Mouse (Mus musculus): ENCODE results near the gene Slc17a7. TPM values are rescaled to one million over a fixed set of nuclear protein-coding genes. Genes with fewer than 3 reads are reported as not detected.
"Not testable (repeated sequence)": the region's sequence is repeated elsewhere in the genome, so short reads cannot be mapped to it uniquely, and the experiment has no call there.

Slc17a7 gene
- total RNA-seq, 1 experiment from 2014 or later: not detected

- no peak for ATAC-seq (ENCODE audit: extremely low read depth, insufficient number of reproducible peaks, low FRiP score, poor library complexity, severe bottlenecking)
Measured at GRCm38 (mm10) chr7:45150321-45150720, 13.4 kb upstream of the Slc17a7 start.

DNA sequence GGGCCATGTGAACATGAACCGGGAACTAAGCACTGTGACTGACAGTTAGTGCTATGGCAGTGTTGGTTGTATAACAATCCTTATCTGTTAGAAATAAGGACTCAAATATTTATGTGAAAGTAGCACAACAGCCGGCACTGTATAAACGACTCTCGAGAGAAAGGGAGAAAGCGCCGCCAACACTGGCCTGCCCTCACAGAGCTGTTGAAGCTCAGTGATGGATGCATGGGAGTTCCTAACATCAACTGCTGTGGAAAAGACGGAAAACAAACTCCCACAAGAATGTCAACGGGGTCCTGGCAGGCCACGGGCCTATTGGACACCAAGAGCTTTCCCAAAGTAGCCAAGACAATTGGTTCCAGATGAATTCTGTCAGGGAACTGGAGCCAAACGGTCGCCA is 12.4 kb upstream of the Slc17a7 start:
- no peak for ATAC-seq (ENCODE audit: extremely low read depth, insufficient number of reproducible peaks, low FRiP score, poor library complexity, severe bottlenecking)

DNA sequence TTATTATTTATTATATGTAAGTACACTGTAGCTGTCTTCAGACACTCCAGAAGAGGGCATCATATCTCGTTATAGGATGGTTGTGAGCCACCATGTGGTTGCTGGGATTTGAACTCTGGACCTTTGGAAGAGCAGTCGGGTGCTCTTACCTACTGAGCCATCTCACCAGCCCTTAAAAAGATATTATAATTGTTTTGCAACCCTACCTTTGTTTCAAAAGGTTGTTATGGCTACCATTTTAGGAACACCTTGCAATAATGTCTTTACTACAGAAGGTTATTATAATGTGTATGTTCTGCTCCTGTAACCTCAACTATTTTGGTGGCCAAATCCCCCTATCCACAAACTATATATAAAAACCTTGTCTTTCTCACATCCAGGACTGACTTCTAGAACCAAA is 10.7 kb upstream of the Slc17a7 start:
- ATAC-seq (ENCODE audit: extremely low read depth, insufficient number of reproducible peaks, low FRiP score, poor library complexity, severe bottlenecking): not testable (repeated sequence)

GRCm38 (mm10) chr7:45153586-45153985 is 10.2 kb upstream of the Slc17a7 start:
- no peak for ATAC-seq (ENCODE audit: extremely low read depth, insufficient number of reproducible peaks, low FRiP score, poor library complexity, severe bottlenecking)

DNA sequence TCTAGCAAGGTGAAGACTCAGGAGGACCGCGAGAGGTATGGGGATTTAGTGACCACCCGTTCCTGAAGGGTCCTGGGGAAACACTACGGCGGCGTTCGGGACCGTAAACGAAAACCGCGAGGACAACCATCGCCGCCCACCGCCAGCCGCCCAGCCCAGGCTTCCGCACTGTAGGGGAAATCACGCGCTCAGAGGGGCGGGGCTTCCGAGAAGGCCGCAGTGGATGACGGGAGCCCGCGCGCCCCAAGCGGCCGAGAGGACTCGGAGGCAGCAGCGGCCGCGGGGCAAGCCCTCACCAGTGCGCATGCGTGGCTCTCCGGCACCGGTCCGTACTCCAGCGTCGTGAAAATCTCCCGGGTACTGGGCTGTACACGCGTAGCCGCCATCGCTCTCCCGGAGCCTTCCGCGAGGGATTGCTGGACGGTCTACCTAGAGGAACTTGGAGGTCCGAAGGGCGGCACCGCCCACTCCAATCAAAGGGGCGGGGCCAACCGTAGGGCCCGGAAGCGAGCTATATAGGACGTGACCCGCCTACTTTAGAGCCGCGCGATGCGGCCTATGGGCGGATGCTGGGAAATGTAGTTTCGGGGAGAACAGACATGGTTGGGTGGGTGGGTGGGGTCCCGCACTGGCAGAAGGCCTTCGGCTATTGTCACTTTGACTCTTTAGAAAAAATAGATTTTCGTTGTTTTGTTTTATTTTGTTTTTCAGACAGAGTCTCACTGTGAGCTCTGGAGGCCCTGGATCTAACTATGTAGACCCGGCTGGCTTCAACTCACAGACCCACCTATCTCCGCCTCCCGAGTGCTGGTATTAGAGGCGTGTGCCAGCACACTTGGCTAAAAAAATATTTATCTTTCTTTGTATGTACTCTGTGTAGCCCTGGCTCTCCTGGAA is 9.4 kb upstream of the Slc17a7 start, which contains the start of the genes Pih1d1 and Aldh16a1:
Gene Pih1d1 (plus strand): TSS at position 208 of the 897 bp plus-strand sequence.
Gene Aldh16a1 (minus strand): TSS at position 489 of the 897 bp plus-strand sequence.
- peak; percentile 85 for ATAC-seq (ENCODE audit: extremely low read depth, insufficient number of reproducible peaks, low FRiP score, poor library complexity, severe bottlenecking)

DNA sequence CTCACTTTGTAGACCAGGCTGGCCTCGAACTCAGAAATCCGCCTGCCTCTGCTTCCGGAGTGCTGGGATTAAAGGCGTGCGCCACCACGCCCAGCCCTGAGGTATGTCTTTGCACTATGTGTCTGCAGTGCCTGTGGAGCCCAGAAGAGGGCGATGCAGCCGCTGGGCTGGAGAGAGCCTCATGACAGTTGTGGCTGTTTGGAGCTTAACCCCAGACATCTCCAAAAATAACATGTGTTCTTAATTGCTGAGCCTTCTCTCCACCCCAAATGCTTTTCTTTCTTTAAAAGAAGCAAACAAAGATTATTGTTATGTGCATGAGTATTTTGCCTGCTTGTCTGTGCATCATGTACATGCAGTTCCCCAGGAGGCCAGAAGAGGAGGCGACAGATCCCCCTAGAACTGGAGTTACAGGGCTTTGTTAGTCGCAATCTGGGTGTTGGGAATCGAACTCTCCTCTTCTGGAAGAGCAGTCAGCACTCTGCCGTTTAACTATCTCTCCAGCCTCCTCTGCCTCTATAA is 8.7 kb upstream of the Slc17a7 start:
- ATAC-seq (ENCODE audit: extremely low read depth, insufficient number of reproducible peaks, low FRiP score, poor library complexity, severe bottlenecking): 0 out of 2 replicates have a peak, but pooled peaks have one; percentile 27

DNA sequence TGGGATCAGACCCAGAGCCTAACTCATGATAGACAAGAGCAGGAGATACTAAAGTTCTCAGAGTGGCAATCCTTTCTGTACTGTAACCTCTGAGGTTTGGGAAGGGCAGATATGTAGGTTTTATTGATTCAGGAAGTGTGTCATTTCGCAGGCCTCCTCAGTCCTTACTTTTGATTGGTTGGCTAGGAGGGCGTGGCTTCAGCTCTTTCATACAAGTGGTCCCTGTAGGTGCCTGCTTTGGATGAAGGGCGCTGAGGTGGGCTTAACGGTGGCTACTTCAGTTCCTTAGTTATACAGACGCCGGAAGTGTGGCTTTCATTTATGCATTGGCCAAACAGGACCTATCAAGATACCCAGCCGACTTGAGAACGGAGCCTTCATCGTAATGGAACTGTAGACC is 8.2 kb upstream of the Slc17a7 start:
- no peak for ATAC-seq (ENCODE audit: extremely low read depth, insufficient number of reproducible peaks, low FRiP score, poor library complexity, severe bottlenecking)

DNA sequence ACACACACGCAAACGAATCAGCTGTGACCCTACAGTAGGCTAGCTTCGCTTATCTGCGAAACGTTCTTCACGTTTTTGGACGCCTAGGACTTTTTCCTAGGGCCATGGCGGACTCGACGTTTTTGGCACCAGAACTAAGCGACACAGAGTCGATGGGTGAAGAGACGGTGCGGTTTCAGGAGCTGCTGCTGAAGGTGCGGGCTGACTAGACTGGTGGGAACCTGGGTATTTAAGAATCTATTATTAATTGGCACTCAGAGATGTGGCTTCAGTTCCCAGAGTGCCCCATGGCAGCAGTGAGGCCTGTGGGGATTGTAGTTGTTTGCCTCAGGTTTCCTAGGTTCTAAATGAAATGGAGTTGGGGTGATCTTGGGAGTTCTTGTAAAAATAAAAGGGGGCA is 7.5 kb upstream of the Slc17a7 start:
- ATAC-seq (ENCODE audit: extremely low read depth, insufficient number of reproducible peaks, low FRiP score, poor library complexity, severe bottlenecking): no peak

DNA sequence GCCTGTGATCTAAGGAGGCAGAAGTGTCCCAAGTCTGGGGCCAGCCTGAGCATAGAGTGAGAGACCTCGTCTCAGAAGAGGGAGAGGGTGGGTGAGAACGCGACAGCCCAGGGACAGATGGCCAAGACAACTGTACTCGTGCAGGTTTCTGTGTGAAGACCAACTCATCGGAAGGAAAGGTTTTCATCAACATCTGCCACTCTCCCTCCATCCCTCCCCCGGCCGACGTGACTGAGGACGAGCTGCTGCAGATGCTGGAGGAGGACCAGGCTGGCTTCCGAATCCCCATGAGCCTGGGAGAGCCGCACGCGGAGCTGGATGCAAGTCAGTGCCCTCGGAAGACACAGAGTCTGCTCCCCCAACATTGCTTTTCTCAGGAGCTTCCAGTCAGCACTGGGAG is 6.3 kb upstream of the Slc17a7 start:
- ATAC-seq (ENCODE audit: extremely low read depth, insufficient number of reproducible peaks, low FRiP score, poor library complexity, severe bottlenecking): no peak

DNA sequence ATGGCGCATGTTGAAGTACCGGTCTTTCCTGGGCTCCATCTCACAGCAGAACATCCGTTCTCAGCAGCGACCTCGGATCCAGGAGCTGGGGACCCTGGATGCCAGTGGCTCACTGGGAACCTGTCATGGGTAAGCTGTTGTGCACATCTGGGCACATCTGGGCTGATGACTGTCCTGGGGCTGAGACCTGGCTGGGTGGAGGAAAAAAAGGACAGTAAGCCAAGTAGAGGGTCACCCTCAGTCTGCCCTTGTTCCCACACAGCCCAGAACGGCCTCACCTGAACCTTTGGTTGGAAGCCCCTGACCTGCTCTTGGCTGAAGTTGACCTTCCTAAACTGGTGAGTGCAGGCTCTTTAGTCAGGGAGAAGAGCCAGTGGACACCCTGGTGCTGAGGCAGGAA is 4.8 kb upstream of the Slc17a7 start:
- ATAC-seq (ENCODE audit: extremely low read depth, insufficient number of reproducible peaks, low FRiP score, poor library complexity, severe bottlenecking): no peak

- ATAC-seq (ENCODE audit: extremely low read depth, insufficient number of reproducible peaks, low FRiP score, poor library complexity, severe bottlenecking): no peak
Measured at GRCm38 (mm10) chr7:45160316-45160800, 3.4 kb upstream of the Slc17a7 start.

GRCm38 (mm10) chr7:45160866-45161265 is 2.9 kb upstream of the Slc17a7 start:
- ATAC-seq (ENCODE audit: extremely low read depth, insufficient number of reproducible peaks, low FRiP score, poor library complexity, severe bottlenecking): no peak

DNA sequence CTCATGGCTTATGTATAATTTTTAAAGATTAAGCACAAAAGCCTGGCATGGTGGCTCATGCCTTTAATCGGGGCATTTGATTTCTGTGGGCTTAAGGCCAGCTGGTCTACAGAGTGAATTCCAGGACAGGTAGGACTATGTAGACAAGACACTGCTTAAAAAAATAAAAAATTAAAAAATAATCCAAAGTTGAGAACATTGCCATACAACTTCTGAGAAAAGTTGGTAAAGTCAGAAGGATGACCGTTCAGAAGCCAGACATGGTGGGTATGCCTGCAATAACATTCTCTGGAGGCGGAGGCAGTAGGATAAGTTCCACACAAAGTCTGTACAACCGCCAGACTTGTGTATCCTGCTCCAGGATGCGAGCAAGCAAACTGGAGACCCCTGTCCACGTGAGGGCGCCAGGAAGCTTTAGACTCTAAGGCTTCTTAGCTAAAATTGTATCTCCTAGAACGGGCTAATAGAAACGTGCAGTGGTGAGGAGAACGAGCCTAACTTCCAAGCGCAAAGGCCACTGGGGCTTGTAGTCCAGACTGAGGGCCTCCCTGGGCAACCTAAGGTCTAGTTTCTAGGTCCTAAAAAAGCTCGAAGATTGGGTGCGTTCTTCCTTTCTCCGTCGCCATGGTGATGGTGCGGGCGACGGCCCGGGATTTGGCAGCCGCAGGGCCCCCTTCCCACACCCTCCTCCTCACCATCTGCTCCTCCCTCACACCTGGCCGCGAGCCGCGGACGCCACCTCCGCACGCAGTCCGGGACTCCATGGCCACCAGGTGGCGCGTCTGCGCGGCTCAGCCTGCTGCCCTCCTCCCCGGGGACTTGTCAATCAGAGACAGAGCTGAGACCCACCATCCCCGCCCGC is 1.9 kb upstream of the Slc17a7 start:
- peak; percentile 63 for ATAC-seq (ENCODE audit: extremely low read depth, insufficient number of reproducible peaks, low FRiP score, poor library complexity, severe bottlenecking)

DNA sequence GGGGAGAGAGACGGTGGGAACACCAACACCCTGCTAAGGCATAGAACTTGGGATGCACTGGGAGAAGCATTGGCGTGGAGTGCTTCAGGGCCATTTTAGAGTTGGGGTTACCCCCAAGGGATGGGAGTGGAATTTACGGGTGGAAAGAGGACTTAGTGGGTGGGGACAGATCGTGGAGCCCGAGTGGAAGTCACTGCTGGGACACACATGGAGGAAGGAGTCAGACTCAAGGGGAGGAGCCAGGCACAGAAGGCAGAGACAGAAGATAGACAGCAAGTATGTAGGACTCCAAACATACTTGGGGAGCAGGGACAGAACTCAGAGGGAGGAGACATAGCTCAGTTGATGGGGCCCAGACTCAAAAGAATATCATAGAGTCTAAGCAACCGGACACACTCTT is 1.2 kb upstream of the Slc17a7 start:
- ATAC-seq (ENCODE audit: extremely low read depth, insufficient number of reproducible peaks, low FRiP score, poor library complexity, severe bottlenecking): no peak

GRCm38 (mm10) chr7:45162996-45163615 is 643 bp upstream of the Slc17a7 start:
- no peak for ATAC-seq (ENCODE audit: extremely low read depth, insufficient number of reproducible peaks, low FRiP score, poor library complexity, severe bottlenecking)

GRCm38 (mm10) chr7:45164833-45165232 is 1.1 kb downstream of the Slc17a7 start:
- no peak for ATAC-seq (ENCODE audit: extremely low read depth, insufficient number of reproducible peaks, low FRiP score, poor library complexity, severe bottlenecking)

DNA sequence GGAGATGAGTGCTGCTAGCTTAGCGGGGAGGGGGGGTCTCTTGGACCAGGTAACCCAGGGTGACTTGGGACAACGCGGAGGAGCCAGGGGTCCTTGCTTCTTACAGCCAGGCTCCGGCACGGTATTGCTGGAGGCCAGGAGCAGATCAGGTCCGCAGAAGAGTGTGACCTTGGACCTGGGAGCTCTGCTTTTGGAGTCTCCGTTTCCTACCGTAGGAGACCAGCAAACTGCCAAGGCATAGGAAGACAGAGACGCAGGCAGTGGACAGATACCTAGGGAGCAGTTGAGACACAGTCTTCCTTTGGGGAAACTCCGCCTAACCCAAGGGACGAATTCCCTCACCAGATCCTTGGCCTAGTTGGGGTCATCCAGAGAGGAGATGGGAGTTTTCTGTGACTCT is 2.0 kb downstream of the Slc17a7 start:
- ATAC-seq (ENCODE audit: extremely low read depth, insufficient number of reproducible peaks, low FRiP score, poor library complexity, severe bottlenecking): no peak

GRCm38 (mm10) chr7:45166950-45167401 is 3.2 kb downstream of the Slc17a7 start:
- no peak for ATAC-seq (ENCODE audit: extremely low read depth, insufficient number of reproducible peaks, low FRiP score, poor library complexity, severe bottlenecking)
